Mouse (Mus musculus) induced T-regulatory cell, adult 2 months (primary cell): Measurements from ENCODE around the gene Tmem240.
A peak's percentile ranks its signal among the peaks of the same experiment; 100 is the strongest.

Source experiments
- DNase-seq: peaks from one replicate; pipeline ENCODE4 v3.0.0-alpha.2; 2012; ENCODE audit warnings: low read depth

Gene Tmem240

GRCm38 (mm10) chr4:155734350-155734941 lies at the start of gene Tmem240:
TSS of gene Tmem240 (plus strand) at chr4:155734800.
- DNase-seq, result peak; percentile 89

DNA sequence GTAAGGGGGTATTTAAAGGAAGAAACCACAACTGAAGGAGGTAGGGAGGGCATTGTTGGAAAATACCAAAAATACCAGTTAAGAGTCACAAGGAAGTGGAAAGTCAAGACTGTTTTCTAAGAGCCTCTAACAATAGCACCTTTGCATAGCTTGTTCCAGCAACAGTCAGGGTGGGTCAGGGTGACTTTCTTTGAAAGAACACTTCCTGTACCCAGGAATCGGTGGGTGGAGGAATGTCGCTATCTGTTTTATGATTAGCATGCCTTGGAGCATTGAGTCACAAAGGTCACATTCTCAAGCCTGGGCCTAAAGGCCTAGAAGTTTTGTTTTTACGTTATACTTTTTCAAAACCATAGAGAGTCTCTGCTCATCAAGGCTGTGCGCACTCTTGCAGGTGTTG lies 46.8 kb upstream of the Tmem240 start:
- DNase-seq, result peak; percentile 41

DNA sequence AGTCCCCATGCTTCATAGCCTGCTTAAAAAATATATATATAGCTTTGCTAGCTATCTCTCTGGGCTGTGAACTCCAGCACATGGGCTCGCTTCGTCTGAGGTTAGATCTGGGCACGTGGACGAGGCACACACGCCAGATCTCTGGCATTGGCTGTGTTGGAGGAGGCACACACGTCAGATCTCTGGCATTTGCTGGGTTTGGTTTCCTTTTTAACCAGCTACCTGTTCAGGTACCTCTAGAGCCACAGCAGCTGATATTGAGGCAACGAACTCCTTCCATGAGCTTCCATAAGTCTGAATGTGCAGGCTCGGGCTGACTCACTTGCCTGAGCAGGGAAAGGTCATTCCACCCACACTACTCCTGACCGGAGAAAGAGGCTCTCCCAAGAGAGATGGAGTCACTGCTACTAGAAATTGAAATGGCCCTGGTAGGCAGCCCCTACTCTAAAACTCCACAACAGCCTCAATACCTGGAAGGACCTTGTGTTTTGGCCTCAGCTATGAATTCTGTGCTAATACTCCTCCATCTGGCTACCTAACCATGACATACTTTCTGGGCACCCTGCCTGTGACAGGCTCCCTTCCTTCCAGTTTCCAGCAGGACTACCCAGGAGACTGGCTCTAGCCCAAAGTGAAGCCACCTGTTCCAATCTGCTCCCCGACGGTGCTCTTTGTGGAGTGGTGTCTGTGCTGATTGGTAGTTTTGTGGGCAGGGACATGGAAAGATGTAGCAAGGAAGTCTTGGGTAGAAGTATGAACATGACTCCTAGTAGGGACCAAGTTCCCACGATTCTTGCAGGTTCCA lies 43.8 kb upstream of the Tmem240 start:
- no peak for DNase-seq

- DNase-seq, result peak; percentile 45
Measured at GRCm38 (mm10) chr4:155692421-155692820, 42.2 kb upstream of the Tmem240 start.

GRCm38 (mm10) chr4:155694111-155694481 lies 40.5 kb upstream of the Tmem240 start, which contains the start of gene Fndc10:
TSS of gene Fndc10 (plus strand) at chr4:155694342.
- no peak for DNase-seq

DNA sequence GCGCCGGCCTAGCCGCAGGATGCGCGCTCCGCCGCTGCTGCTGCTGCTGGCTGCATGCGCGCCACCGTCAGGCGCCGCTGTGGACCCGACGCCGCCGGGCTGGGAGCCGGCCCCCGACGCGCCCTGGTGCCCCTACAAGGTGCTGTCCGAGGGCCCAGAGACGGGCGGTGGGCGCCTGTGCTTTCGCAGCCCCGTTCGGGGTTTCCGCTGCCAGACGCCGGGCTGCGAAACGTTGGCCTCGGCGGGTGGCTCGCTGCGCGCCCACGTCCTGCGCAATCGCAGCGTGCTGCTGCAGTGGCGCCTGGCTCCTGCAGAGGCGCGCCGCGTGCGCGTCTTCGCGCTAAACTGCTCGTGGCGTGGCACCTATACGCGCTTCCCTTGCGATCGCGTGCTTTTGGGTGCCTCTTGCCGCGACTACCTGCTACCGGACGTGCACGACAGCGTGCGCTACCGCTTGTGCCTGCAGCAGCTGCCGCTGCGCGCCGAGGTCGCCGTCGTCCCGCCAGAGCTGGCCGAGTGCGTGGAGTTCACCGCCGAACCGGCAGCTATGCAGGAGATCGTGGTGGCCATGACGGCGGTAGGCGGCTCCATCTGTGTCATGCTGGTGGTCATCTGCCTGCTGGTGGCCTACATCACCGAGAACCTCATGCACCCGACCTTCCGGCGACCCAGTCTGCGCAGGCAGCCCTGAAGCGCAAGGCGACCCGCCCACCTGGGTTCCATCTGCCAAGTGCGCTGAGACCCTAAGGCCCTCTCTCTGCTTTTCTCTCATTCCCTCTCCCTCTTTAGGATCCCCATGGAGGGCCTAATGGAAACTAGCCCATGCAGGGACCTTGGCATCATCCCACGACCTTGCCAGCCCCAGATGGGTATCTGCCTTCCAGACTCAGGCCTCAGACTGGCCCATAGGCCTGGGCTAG lies 39.9 kb upstream of the Tmem240 start:
- peak; percentile 89 for DNase-seq

DNA sequence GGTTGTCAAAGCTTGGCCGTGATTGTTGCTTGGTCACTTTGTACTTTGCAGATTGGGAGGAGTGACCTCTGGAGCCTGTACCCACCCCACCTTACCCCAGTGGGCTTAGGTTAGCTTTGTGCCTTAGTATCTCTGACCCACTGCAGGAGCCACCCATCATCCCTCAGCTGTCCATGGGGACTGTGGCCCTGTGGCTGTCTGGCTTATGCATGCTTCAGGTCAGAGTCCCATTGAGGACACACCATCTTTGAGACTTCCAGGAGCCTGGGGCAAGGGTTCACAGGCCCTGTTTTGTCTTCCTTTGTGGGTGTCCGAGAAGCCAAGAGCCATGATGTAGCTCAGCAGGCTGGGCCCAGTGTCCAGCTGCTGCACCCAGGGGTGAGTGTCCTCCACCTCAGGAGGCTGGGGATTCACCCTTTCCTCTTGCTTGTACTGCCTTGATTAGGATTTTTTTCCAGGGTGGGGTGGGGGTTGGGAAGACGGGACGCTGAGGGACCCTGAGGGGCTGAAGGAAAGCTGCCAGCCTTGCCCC lies 39.0 kb upstream of the Tmem240 start:
- no peak for DNase-seq

DNA sequence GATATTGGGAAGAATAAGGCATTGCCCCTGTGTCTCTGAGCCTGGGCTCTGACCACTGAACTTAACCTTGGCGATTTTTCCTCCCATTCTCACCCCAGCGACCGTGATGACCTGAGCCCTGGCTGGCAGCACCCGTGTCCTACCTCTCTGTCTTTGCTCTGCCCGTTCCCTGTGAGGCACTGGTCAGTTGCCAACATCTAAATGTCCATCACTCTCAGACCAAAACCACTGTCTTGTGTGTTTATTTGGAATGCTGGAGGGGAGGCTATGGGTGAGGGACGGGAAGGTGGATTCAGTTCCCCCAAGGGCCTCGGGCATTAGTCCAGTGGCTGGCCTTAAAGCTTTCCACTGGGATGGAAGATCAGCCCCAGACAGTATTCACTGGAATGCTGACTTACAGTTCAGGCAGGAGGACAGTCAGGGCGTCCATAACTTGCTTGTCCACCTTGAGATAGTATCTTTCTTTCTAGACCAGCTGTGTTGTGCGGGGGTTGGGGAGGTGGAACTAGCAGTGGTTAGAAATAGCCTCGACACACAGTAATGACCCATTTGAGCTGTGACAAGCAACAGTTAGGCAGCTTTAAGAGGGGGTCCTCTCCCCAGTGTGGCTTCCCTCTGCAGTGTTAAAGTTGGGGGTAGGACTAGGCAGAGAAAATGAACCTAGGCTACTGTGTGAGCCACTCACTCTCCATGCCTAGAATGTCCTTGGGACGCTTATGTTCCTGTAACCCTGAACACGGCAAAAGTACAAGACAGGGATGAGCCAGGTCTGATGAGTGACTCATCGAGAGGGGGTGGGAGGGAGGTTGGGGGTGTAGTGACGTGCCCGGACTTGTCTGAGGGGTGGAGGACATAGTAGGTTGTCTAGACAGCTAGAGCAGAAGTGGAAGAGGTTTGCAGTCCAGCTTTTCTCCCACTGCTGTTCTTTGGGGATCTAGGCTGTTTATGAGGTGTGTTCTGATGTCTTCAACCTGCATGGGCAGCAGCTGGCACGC lies 38.0 kb upstream of the Tmem240 start:
- DNase-seq, result no peak

DNA sequence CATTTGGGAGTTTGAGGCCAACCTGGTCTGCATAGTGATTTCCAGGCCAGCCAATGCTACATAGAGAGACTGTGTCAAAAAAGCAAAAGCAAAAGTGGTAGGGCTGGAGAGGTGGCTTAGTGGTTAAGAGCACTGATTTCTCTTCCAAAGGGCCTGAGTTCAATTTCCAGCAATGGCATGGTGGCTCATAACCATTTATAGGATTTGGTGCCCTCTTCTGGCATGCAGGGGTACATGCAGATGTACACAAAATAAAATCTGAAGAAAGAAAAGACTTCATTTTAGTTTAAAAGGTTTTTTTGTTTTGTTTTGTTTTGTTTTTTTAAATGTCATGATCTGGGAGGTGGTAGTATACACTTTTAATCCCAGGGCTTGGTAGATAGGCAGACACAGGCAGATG lies 34.2 kb upstream of the Tmem240 start:
- DNase-seq, result peak; percentile 78

- no peak for DNase-seq
Measured at GRCm38 (mm10) chr4:155703425-155703929, 31.1 kb upstream of the Tmem240 start.

GRCm38 (mm10) chr4:155704721-155705591 lies 29.6 kb upstream of the Tmem240 start, which contains the start of gene Ssu72:
TSS of gene Ssu72 (plus strand) at chr4:155704800.
- DNase-seq, result peak; percentile 98

- peak; percentile 74 for DNase-seq
Measured at GRCm38 (mm10) chr4:155705592-155705929, 29.0 kb upstream of the Tmem240 start.

- DNase-seq, result no peak
Measured at GRCm38 (mm10) chr4:155708582-155708981, 26.0 kb upstream of the Tmem240 start.

- DNase-seq, result no peak
Measured at GRCm38 (mm10) chr4:155708988-155709387, 25.6 kb upstream of the Tmem240 start.

- no peak for DNase-seq
Measured at GRCm38 (mm10) chr4:155710521-155711252, 23.9 kb upstream of the Tmem240 start.

GRCm38 (mm10) chr4:155721668-155722083 lies 12.9 kb upstream of the Tmem240 start:
- DNase-seq, result peak; percentile 68

DNA sequence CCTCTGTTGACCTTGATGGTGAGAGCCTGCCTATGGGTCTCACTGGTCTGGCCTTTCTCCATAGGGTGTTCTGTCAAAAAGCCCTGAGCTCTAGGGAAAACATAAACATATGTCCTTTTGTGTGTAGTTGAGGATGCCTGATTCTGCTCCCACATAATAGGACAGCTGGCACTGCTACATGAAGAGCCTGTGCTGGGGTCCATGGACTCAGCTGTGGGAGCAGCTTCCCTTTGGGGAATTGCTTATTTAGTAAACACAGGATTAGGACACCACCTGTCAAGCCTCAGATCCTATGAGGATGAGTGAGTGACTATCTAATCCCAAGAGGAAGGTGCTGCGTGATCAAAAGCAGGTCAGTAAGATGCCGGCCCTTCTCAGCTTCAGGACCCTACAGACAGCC lies 6.6 kb upstream of the Tmem240 start:
- no peak for DNase-seq

DNA sequence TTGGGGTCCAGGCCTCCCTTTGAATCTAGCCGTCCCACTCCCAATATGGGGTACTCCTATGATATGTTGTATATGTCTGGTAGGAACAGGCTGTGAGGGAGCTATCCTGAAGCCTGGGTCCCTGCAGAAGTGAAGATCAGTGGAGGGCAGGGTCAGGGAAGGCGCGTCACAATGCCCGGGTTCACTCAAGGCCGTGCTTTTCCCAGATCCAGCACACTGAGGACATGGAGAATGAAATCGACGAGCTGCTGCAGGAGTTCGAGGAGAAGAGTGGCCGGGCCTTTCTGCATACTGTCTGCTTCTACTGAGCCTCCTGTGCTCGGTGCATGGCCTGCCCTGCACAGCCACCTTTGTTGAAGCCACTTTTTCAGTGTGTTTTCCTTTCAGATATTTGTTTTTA lies 1.3 kb upstream of the Tmem240 start:
- no peak for DNase-seq
